Mouse (Mus musculus): Measurements from ENCODE around the gene Eno3.

GRCm38 (mm10) chr11:70678576-70678975 is 21.6 kb downstream of the Eno3 start:
- TF ChIP-seq CTCF (conservative IDR thresholded peaks at IDR 0.05; ENCODE audit: low read length) (no peak), POU5F1 (IDR thresholded peaks at IDR 0.05; ENCODE audit: borderline replicate concordance, low read length) (no peak)

All from E14TG2a.4 (cell line).